Mouse (Mus musculus) spleen, postnatal 10 days (tissue): Measurements from ENCODE around the gene Cmss1.
A peak's percentile ranks its signal among the peaks of the same experiment; 100 is the strongest.

Experiments used
- DNase-seq, 2 experiments: peaks; one replicate each; pipeline ENCODE4 v3.0.0; 2021 to 2022; ENCODE audit warnings: low spot score in 2 of 2

Cmss1 gene

DNA sequence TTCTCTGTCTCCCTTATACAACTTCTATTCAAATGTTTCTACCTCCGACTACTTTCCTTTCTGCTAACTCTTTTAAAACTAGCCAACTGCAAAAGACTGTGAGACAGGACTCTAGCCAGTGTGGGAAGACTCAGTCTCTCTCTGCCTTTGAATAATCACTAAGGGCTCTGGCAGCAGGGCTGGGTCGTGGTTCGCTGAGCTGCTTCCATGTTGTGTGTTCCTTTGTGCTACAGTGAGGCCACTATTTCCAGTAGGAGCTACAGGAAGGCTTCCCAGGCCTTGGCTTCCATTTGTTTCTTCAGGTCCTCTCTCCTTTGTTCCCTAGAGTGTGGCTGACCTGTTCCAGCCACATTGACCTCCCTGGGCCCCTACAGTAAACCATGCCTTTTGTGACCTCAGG, 260.4 kb downstream of the Cmss1 start:
- no peak for DNase-seq

DNA sequence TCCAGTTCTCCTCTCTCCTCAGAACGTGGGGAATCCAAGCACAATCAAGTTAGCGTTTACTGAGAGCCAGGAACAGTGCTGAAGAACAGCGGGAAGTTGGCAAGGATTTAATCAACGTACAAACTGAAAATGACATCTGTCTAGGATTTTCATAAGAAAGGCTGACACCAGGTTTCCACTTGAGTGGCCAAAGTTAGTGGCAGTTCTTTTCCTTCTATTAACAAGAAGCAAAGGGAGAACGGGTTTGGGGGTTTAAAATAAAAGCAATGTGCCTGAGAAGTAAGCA, 266.1 kb downstream of the Cmss1 start:
- no peak for DNase-seq

DNA sequence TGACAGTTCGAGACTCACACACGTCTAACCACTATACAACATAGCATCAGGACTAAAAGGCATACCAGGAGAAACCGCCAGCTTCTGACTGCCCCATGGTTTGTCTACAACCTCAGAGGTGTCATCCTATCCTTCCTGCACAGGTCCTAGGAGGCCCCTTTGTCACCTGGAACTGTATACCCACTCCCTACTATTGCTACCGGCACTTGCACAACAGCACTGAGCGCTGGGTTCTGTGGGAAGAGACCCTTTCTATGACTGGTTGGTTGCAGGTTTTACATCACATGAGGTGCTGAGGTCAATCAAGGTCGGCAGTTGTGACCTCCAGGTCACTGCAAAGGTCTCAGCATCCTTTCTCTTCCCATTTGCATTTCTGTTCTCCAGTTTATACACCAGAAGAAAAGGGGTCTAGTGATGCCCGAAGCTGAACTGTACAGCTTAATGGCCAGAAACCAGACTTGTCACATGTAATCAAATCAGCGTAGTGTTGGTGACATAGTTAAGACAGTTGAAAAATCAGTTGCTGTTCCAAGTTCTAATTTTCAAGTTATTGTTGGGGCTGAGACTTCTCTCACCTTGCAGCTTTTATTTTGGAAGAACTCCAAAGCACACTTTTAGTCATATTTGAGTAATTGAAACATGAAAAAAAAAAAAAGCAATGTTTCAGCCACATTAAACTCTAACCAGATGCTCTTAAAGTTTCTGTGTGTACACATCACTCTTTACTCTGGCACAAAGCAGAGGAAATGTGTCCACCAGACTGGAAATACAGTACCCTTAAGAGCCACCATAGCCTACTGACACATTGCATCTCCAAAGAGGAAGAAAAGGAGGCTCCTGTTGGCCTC, 266.7 kb downstream of the Cmss1 start:
- no peak for DNase-seq

DNA sequence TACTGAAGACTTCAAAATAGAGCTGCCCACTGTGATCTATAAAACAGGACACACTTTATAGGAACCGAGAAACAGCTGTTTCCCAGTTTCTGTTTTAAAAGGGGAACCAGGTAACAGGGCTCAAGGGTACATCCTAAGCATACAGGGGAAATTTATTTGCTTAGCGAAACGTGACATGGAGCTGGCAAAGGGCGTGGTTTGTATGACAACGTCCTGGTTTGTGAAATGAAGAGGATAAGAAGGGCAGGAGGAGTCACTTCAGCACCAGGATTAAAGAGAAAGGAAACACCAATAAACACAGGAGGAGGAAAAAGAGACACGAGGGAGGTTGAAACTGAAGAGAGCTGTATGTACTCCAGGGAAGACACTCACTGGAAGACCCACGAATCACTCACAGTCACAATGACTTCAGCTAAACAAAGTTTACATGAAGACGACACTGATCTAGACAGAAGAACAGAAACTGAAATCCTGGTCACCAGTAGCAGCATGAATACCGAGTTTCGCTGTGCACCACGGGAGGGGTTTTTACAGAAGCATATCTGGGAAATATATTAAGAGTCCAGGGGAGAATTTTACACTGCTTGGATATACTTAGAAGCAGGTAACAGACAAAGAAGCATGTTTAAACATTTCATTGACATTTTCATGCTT, 269.8 kb downstream of the Cmss1 start:
- DNase-seq: peak in 1 of 2 experiments; percentile 41

GRCm38 (mm10) chr16:57332301-57332700, 274.4 kb downstream of the Cmss1 start:
- no peak for DNase-seq

DNA sequence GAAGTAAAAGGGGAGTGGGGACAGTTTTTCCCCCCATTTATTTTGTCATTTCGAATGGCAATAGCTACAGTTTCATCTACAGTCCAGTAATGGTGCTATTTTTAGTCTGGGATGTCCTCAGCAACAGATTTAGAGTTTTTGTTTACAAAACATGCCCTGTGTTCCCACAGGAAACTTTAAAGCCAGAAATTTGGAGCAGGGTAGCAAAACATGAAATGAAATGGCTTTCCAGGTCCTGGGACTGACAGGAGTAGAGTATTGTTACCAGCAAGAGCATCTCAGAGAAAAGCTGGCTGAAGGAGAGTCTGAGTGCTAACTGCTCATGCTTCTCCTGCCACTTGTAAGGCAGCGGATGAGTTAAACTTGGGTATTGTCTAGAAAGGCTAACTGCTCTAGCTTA, 276.6 kb downstream of the Cmss1 start:
- no peak for DNase-seq

GRCm38 (mm10) chr16:57329028-57329427, 277.6 kb downstream of the Cmss1 start:
- no peak for DNase-seq

DNA sequence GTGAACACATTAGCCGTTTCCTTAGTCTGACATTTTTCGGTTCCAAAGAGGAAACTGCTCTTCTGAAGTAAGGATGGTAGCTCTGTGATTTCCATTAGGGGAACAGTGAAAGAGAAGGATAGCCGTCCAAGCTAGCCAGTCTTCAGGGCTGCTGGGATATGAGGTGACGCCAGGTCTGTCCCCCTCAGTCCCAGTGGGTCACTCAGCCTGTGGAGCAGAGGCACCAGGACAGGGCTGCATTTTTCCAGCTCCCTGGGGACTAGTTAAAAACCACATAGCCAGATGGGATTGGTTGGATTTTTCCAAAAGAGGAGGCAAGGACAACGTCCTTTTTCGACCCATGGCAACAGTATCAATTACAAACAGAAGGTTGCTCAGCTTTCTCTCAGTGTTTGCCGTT, 279.7 kb downstream of the Cmss1 start:
- no peak for DNase-seq

DNA sequence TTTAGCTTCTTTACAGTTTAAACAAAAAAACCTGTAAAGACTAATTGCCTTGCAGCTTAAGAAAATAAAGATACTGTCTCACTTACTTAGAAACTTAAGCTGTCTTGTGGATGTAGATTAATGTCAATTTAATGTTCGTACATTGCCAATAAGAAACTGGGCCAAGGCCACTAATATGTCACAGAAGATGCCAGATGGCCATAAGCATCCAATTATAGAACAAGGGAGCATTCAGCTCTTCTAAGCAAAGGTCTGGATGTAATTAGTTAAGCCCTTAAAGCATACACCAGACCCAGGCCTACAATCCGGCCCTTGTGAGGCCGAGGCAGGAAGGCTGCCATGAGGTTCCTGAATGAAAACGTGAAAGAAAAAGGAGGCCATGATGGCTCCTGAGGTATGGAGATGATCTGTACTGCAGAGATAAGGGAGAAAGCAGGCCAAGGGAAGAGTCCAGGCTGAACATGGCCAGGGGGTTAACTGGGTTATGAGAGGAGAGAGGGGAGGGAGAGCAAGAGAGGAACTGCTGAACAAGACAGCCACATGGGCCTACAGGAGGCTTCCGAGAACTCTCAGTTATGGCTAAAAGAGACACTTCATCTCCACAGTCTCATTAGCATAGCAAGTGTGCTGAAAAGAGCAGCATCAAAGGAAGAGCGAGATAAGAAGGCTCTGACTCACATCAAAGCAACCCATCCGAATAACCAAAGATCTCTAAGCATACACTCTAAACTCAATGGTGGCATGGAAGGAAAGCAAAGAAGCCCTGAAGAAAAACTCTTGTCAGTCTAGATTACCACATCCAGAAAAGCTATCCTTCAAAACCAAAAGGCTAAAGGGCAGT, 287.2 kb downstream of the Cmss1 start:
- DNase-seq: no peak

DNA sequence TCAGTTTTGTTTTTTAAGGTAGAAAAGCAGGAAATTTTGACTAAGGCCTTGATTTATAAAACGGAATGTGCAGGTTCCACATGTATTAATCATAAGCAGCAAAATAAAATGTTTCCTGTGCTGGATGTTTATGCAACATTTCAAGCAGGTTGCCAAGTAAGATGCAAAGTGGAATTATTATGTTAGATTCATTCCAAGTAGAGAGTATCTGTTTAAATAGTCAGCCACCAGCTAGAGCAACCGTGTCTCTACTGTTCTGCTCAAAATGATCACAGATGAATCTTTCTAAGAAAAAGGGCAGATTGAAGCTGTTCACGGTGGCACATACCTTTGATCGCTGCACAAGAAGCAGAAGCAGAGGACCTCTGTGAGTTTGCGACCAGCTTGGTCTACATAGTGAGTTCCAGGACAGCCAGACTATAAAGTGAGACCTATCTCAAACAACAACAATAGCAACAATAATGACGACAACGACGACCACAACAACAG, 288.0 kb downstream of the Cmss1 start:
- DNase-seq: no peak

GRCm38 (mm10) chr16:57317882-57318636, 288.6 kb downstream of the Cmss1 start:
- no peak for DNase-seq

DNA sequence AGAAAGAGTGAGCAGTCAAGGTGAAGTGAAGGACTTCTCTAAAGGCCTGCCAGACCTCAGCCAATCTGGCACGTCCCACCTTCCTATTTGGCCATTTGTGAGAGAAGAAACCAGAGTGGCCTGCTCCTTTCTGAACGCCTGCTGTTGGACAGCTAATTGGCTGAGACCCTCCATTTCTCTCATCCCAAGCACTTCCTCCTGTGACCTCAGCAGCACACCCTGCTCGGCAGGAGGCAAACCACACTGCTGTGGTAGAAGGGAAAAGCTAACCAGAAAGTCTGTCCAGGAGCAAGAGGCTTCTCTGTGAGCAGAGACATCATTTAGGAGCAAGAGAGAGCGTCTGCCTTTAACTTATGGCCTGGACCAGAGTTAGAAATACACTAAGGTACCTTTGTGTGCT, 289.5 kb downstream of the Cmss1 start:
- no peak for DNase-seq

DNA sequence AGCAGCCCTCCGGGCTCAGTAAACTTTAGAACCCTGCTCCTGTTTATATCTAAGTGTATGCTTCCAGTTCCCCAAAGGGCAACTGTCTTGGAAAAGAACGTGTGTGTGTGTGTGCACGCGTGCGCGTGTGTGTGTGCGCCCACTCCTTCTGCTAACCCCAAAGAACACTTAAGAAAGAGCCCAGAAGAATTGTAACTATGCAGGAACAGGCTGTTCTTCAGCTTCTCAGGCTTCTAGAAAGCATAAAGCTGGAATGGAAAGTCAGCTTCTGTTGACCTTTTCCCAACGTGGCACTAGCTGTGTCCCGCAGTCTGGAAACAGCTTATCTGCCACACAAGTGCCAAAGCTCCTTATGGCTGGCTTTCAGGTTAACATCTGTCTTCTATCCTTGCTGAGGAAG, 291.6 kb downstream of the Cmss1 start:
- DNase-seq: no peak

DNA sequence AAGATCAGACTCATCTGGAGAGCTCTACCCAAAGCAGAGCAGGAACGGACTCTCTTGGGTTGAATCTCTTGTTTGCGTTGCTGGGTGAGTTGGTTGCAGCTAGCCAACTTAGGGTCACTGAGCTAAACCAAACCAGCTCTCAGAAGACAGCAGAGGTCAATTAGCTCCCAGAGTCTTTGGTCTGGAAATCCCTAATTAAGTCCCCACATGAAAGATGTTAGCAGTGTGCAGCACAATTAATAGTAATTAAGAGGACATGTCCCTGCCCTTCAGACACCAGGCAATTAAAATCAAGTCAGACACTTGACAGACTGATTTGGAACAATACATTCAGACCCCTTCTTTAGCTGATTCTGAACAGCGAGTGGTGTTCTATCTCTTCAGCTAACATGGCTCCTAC, 292.4 kb downstream of the Cmss1 start:
- no peak for DNase-seq

GRCm38 (mm10) chr16:57313487-57313886, 293.2 kb downstream of the Cmss1 start:
- DNase-seq: no peak

- no peak for DNase-seq
Observed at GRCm38 (mm10) chr16:57312130-57312529, 294.5 kb downstream of the Cmss1 start.

GRCm38 (mm10) chr16:57305463-57305862, 301.2 kb downstream of the Cmss1 start:
- DNase-seq: no peak

DNA sequence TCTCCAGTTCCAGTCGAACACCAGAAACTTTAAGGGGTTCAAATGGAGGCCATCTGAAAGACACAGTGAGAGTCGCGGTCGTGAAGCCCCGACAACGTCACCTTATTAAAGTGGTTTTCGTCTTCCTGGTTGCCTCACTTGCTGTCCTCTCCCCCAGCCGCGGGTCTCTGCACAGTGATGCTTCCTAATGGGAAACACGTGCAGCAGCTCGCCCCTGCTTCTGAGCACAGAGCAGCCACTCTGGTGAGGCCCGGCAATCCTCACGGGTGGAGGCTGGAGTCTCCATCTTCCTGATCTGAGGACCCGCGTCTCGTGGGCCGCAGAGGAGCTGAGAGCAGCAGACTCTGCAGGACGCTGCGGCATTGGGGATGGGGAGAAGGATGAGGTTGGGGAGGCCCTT, 302.9 kb downstream of the Cmss1 start:
- DNase-seq: no peak

DNA sequence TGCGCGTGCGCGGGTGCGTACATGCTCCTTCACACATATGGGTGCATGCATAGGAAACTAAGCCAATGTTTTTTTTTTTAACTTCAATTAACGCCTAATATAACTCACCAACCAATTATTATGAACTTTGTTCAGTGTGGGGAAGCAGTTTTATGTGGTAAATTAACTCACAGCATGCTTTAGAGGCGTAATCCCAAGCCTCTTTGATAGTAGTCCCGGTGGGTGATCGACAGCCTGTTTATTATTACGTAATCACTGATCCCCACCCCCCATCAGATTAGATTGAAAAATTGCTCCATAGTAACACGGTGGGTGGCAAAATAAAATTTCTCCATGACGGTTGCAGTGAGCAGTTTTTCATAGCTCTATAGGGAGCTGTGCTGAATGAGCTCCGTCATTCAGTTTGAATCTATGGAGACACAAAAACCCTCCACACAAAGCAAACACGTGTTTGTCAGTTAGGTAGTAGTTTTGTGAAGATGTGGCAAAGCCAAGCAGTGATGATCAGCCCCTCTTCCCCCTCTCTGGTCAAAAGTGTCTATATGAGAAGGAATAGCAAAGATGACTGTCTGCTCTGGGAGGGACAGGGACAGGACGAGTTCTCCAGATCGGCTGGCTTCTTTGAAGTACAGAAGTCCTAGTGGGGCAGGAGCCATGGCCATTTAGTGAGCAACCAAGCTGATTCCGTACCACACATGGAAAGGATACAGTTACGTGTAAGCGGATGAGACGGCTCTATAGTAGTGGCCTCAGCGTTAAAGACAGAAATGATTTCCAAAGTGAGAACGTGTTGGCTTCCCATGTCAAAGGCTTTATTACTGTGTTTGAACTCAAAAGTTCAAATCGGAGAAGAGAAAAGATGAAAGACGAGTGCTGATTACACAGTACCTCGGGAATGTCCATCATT, 303.6 kb downstream of the Cmss1 start:
- DNase-seq: no peak

DNA sequence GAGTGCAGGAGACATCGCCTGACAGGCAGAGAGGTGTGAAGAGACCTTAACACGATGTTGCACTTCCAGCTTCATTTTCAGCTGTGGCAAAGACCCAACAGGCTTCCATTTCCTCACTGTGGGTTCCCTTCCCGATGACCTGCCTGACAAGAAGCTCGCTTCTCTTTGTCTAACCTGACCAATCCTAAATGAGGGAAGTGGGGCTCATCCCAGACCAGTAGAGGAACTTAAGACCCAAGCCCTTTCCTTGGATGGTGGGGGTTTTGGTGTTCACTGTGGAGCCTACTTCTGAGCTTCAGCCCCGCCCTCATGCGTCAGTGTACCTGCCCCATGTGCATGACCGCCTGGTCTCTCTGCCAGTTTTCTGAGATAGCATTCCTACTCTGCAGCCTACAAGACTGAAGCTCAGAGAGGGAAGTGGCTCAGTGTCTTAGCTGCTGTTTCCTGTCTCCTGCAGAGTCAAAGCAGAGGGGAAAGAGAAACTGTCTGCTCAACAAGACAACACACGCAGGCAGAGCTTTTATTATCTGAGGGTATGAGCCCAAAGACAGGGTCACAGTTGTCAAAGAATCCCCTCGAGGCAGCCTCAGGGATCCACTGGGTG, 305.1 kb downstream of the Cmss1 start:
- no peak for DNase-seq
